Mouse (Mus musculus) heart, embryonic 14.5 days (tissue): ENCODE results near the gene Cwc27. TPM values are rescaled to one million over a fixed set of nuclear protein-coding genes. Genes with fewer than 3 reads are reported as not detected.

Experiments
- ATAC-seq: fragments of 200-750 bp; cut with Nextera tagmentation; 2 replicates; pipeline ENCODE4 v1.8.0; 2017; ENCODE audit warnings: low read depth, moderate TSS enrichment; ENCODE audit not compliant: insufficient number of reproducible peaks, insufficient read depth, low FRiP score
- H3K27ac ChIP-seq, 2 experiments: fragments of 200-500 bp in 1 of 2; fragments of 300-500 bp in 1 of 2; sonication (generic) in 1 of 2; replicated peaks in 1 of 2; 2 replicates each; pipeline ENCODE4 v1.5.1; 2012 to 2014; ENCODE audit warnings: low read depth in 2 of 2, low read length in 2 of 2, control low read depth in 1 of 2, mild to moderate bottlenecking in 1 of 2, mixed read lengths in 1 of 2; ENCODE audit not compliant: control insufficient read depth in 1 of 2, insufficient read depth in 1 of 2
- H3K27me3 ChIP-seq: fragments of 300-500 bp; sonication (generic); 2 replicates; pipeline ENCODE4 v1.6.1; 2014; ENCODE audit warnings: mild to moderate bottlenecking, low read length, control low read depth; ENCODE audit not compliant: control insufficient read depth, insufficient read depth
- H3K36me3 ChIP-seq: fragments of 300-500 bp; sonication (generic); 2 replicates; pipeline ENCODE4 v1.6.1; 2014; ENCODE audit warnings: mild to moderate bottlenecking, control low read depth, low read length, mixed read lengths; ENCODE audit not compliant: control insufficient read depth, insufficient read depth
- H3K4me1 ChIP-seq, 2 experiments: fragments of 200-500 bp in 1 of 2; fragments of 300-500 bp in 1 of 2; sonication (generic) in 1 of 2; 2 replicates each; pipeline ENCODE4 v1.6.1; 2012 to 2014; ENCODE audit warnings: low read length in 2 of 2, control low read depth in 1 of 2, mixed read lengths in 1 of 2; ENCODE audit not compliant: control insufficient read depth in 2 of 2, insufficient read depth in 2 of 2
- H3K4me2 ChIP-seq: fragments of 300-500 bp; sonication (generic); 2 replicates; pipeline ENCODE4 v1.6.1; 2014; ENCODE audit warnings: mild to moderate bottlenecking, low read length
- H3K4me3 ChIP-seq, 2 experiments: fragments of 200-500 bp in 1 of 2; fragments of 300-500 bp in 1 of 2; sonication (generic) in 1 of 2; 2 replicates each; pipeline ENCODE4 v1.5.1; 2012 to 2014; ENCODE audit warnings: low read length in 2 of 2, mild to moderate bottlenecking in 2 of 2, control low read depth in 1 of 2, low read depth in 1 of 2, moderate library complexity in 1 of 2; ENCODE audit not compliant: control insufficient read depth in 1 of 2, insufficient read depth in 1 of 2
- H3K9ac ChIP-seq: fragments of 300-500 bp; sonication (generic); 2 replicates; pipeline ENCODE4 v1.6.1; 2014; ENCODE audit warnings: mild to moderate bottlenecking, low read length
- H3K9me3 ChIP-seq: fragments of 300-500 bp; sonication (generic); 2 replicates; pipeline ENCODE4 v1.6.1; 2016; ENCODE audit warnings: low read length, control low read depth; ENCODE audit not compliant: control insufficient read depth
- WGBS: fragments of 180-500 bp; shearing (Covaris S2); extraction: QIAGEN DNeasy Blood & Tissue Kit; methylation state at CpG from one replicate; pipeline ENCODE4 v1.1.7; 2014; 5-methylcytosine and 5-hydroxymethylcytosine counted together
- polyA plus RNA-seq: library from polyadenylated mRNA; unstranded; fragments of >200 nt; fragmentation: Nextera tagmentation; extraction: Ambion mirVana; gene quantifications from 2 replicates; pipeline ENCODE4 v1.2.1, GENCODE M21; 2014

The Cwc27 gene
- polyA plus RNA-seq, 1 experiment from 2014 or later, result 22.6 TPM

DNA sequence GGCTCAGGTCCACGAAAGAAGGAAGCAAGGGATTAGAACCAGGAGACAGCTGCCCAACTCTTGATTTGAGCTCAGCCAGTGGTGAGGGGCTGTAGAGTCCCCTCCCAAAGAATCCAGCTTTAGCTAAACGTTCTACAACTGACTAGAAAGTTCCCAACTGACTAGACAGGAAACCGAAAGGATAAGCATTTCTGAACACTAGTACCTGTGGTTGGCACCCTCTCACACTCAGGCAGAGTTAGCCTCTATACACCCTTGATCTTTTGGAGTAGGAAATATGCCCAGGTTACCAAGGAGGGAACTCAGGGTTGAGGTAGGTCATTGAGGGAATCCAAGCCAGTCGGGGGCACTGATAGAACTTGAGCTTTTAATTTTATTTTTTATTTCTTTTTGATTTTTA, 199.7 kb downstream of the Cwc27 start:
- Histone ChIP-seq H3K27ac (no peak overlapping the region), H3K36me3 (no peaks in the 10 kb centered on the region), H3K4me3 (no peak overlapping the region), H3K9me3 (no peaks in the 10 kb centered on the region), H3K4me2 (no peak overlapping the region), H3K27me3 (no peaks in the 10 kb centered on the region), H3K4me1 (no peaks in the 10 kb centered on the region), H3K9ac (no peak overlapping the region)
- ATAC-seq, result no peak
- WGBS, result 74% methylated on average over 4 of the region's 4 CpGs

DNA sequence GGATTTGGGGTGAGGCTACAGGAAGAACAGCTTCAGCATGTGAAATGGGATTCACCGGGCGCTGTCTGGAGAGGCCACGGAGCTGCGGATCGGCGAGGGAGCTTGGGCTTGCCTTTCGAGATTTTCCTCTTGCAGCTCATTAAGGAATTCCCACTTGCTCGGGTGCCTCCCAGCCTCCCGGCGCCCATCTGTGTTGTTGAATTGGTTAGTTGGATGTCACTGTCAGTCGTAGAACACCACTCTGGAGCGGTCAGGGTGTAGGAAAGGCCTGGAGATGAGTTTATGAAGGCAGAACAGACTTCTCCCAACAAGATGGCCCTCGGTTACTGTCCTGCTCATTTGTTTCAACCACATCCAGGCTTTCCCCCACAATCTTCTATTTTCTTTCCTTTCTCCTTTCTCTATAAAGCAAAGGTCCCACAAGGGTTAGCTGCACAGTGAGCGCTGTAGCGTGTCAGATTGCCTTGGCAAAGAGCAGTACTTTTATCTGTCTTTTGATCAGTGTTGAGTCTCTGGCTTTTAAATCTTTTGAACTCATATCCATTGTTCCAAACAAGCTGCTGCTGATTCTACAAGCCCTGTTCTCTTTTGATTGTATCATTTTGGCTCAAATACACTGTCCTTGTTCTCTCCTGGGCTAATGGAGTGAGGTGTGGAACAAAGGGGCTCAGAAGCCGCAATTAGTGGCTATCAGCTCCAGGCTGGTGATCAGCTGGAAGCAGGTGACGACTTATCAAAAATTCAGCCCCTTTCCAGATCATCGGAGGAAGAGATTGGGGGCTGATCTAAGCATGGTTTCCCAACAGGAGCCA, 200.7 kb downstream of the Cwc27 start:
- Histone ChIP-seq H3K27ac (no peak overlapping the region), H3K4me2 (no peak overlapping the region), H3K36me3 (no peaks in the 10 kb centered on the region), H3K4me1 (no peaks in the 10 kb centered on the region), H3K27me3 (no peaks in the 10 kb centered on the region), H3K9me3 (no peaks in the 10 kb centered on the region), H3K4me3 (no peak overlapping the region), H3K9ac (no peak overlapping the region)
- WGBS, result 84% methylated on average over 18 of the region's 18 CpGs
- ATAC-seq, result no peak

DNA sequence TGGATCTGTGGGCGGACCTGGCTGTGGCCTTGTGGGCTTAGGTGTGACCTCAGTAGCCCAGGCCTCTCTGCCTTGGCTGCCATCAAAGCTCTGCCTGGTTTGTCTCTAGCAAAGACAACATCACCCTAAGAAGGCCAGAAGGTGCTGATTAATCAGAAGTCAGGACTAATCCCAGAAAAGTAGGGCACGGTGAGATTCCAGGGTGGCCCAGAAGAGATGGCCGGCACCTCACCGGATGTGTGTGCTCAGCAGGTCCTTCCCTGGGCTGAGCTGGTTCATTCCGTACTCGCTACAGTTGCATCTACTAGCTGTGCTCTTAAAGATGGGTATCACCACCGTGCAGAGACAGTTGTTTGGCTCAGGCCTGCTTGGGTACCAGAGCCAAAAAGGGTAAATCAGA, 201.8 kb downstream of the Cwc27 start:
- WGBS, result 88% methylated on average over 7 of the region's 7 CpGs
- no peaks in the 10 kb centered on the region for H3K27me3 ChIP-seq
- no peak overlapping the region for H3K27ac ChIP-seq
- H3K4me1 ChIP-seq, result 0 out of 4 replicates have a peak, but pooled peaks cover 0 to 2% of the 10 kb centered on the region in 2 experiments
- ATAC-seq, result no peak
- no peak overlapping the region for H3K4me2 ChIP-seq
- H3K9ac ChIP-seq, result no peak overlapping the region
- H3K36me3 ChIP-seq, result no peaks in the 10 kb centered on the region
- no peaks in the 10 kb centered on the region for H3K9me3 ChIP-seq
- no peak overlapping the region for H3K4me3 ChIP-seq

- H3K9ac ChIP-seq, result no peak overlapping the region
- no peaks in the 10 kb centered on the region for H3K36me3 ChIP-seq
- no peak overlapping the region for H3K4me2 ChIP-seq
- no peaks in the 10 kb centered on the region for H3K9me3 ChIP-seq
- no peaks in the 10 kb centered on the region for H3K27me3 ChIP-seq
- no peak overlapping the region for H3K27ac ChIP-seq
- H3K4me3 ChIP-seq, result no peak overlapping the region
- no peak for ATAC-seq
- 90% methylated on average over 4 of the region's 4 CpGs for WGBS
- 0 out of 4 replicates have a peak, but pooled peaks cover 0 to 2% of the 10 kb centered on the region in 2 experiments for H3K4me1 ChIP-seq
Observed at GRCm38 (mm10) chr13:104611296-104611695, 205.6 kb downstream of the Cwc27 start.

GRCm38 (mm10) chr13:104610210-104611111, 206.5 kb downstream of the Cwc27 start:
- Histone ChIP-seq H3K9me3 (no peaks in the 10 kb centered on the region), H3K4me2 (no peak overlapping the region), H3K9ac (no peak overlapping the region), H3K36me3 (no peaks in the 10 kb centered on the region), H3K4me1 (0 out of 4 replicates have a peak, but pooled peaks cover 0 to 2% of the 10 kb centered on the region in 2 experiments), H3K27ac (no peak overlapping the region), H3K27me3 (no peaks in the 10 kb centered on the region), H3K4me3 (no peak overlapping the region)
- WGBS, result 73% methylated on average over 22 of the region's 22 CpGs
- ATAC-seq, result no peak

DNA sequence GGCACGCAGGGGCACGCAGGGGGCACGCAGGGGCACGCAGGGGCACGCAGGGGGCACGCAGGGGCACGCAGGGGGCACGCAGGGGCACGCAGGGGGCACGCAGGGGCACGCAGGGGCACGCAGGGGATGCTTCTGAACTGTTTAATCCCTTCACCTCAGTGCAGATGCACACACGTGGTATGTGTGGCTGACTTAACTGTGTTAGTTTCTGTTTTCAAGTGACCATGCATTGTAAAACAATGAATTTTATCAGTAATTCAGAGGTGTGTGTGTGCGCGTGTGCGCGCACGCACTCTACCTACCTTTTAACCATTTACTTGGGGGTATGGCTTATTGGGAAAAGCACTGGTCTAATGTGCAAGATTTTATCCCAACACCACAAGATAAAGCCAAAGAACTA, 208.4 kb downstream of the Cwc27 start:
- Histone ChIP-seq H3K27ac (no peak overlapping the region), H3K4me3 (no peak overlapping the region), H3K27me3 (no peaks in the 10 kb centered on the region), H3K36me3 (no peaks in the 10 kb centered on the region), H3K9me3 (no peaks in the 10 kb centered on the region), H3K9ac (no peak overlapping the region), H3K4me2 (no peak overlapping the region), H3K4me1 (0 out of 4 replicates have a peak, but pooled peaks cover 0 to 2% of the 10 kb centered on the region in 2 experiments)
- 92% methylated on average over 18 of the region's 18 CpGs for WGBS
- no peak for ATAC-seq

DNA sequence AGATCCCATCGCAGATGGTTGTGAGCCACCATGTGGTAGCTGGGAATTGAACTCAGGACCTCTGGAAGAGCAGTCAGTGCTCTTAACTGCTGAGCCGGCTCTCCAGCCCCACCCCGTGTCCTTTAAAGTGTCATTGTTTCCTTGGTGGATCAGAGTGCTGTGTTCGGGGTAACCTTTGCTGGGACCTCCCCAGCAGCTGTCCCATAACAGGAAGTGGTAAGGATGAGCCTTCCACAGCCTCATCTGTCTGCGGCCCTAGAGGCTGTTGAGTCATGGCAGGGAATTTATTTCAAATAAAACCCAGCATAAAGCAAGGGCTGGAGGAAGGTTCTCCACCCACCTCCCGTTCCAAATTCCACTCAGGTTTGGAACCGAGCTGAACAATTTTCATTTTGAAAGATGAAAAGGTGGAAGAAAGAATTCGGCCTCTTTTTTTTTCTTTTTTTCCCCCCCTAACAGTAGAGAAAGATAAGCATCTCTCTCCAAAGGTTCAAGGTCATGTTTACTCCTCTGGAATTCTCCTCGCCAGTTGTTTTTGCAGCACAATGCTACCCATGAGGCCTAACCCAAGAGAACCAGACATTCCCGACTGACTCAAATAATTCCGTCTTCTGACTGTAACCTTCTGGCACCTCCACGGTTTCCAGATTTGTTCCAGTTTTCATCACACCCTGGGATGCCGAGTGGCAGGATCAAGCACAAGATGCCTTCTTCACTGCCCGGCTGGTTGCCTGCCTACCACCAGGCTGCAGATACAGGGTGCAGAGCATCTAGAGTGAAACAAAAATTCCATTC, 210.0 kb downstream of the Cwc27 start:
- no peak for ATAC-seq
- H3K36me3 ChIP-seq, result no peaks in the 10 kb centered on the region

More for the DNA sequence above, 210.0 kb downstream of the Cwc27 start:
- no peaks in the 10 kb centered on the region for H3K9me3 ChIP-seq
- H3K4me2 ChIP-seq, result no peak overlapping the region
- no peaks in the 10 kb centered on the region for H3K27me3 ChIP-seq
- H3K27ac ChIP-seq, result no peak overlapping the region
- peaks cover 0 to 7% of the 10 kb centered on the region in 2 experiments; a peak in 2 of 4 replicates for H3K4me1 ChIP-seq
- no peak overlapping the region for H3K9ac ChIP-seq
- no peak overlapping the region for H3K4me3 ChIP-seq
- 74% methylated on average over 14 of the region's 14 CpGs for WGBS
